Mouse (Mus musculus): ENCODE measurements around the gene Lrrc31. TPM values are rescaled to one million over a fixed set of nuclear protein-coding genes. Genes with fewer than 3 reads are reported as not detected.

The Lrrc31 gene
- polyA plus RNA-seq, 1 experiment, result not detected

- no peak overlapping the region for H3K4me2 ChIP-seq (ENCODE audit: low read depth)
Observed at GRCm38 (mm10) chr3:30724105-30724824, 24.6 kb upstream of the Lrrc31 start.

GRCm38 (mm10) chr3:30723179-30723578, 23.5 kb upstream of the Lrrc31 start:
- no peaks in the 10 kb centered on the region for H3K27me3 ChIP-seq (ENCODE audit: control insufficient read depth, insufficient read depth, insufficient read length)
- no peak for TF ChIP-seq TCF3 (IDR thresholded peaks at IDR 0.05; ENCODE audit: insufficient read length, low read depth)
- TF ChIP-seq MYOD1 (IDR thresholded peaks at IDR 0.05; ENCODE audit: control insufficient read depth in 1 of 3, insufficient read length in 2 of 3, low read depth in 2 of 3), result peak in 2 of 3 experiments; percentile 51 to 61
- peak in 2 of 3 experiments; percentile 53 to 72 for TF ChIP-seq MYOG (IDR thresholded peaks at IDR 0.05; ENCODE audit: control insufficient read depth in 1 of 3, insufficient read depth in 1 of 3, insufficient read length in 2 of 3, low read depth in 2 of 3)
- H3K4me2 ChIP-seq (ENCODE audit: low read depth), result no peak overlapping the region
- no peaks in the 10 kb centered on the region for H3K79me2 ChIP-seq (ENCODE audit: control insufficient read depth, insufficient read depth)
- H3ac ChIP-seq (ENCODE audit: control insufficient read depth, insufficient read length), result no peak overlapping the region
- H3K4me3 ChIP-seq, result no peak overlapping the region
- H3K36me3 ChIP-seq (ENCODE audit: control insufficient read depth, insufficient read depth), result no peaks in the 10 kb centered on the region

More at GRCm38 (mm10) chr3:30724105-30724824, 24.6 kb upstream of the Lrrc31 start:
- no peak overlapping the region for H3ac ChIP-seq (ENCODE audit: control insufficient read depth, insufficient read length)
- H3K27me3 ChIP-seq (ENCODE audit: control insufficient read depth, insufficient read depth, insufficient read length), result no peaks in the 10 kb centered on the region
- TF ChIP-seq POLR2AphosphoS2 (IDR thresholded peaks at IDR 0.05; ENCODE audit: insufficient read length, low read depth) (no peak), MAX (IDR thresholded peaks at IDR 0.05; ENCODE audit: low read depth) (no peak), USF1 (IDR thresholded peaks at IDR 0.05; ENCODE audit: low read depth) (no peak), SRF (IDR thresholded peaks at IDR 0.05; ENCODE audit: control insufficient read depth, insufficient read length, low read depth) (no peak), POLR2A (IDR thresholded peaks at IDR 0.05; ENCODE audit: insufficient read length, low read depth) (no peak), CEBPB (IDR thresholded peaks at IDR 0.05; ENCODE audit: insufficient read depth, poor library complexity, severe bottlenecking) (no peak), E2F4 (IDR thresholded peaks at IDR 0.05; ENCODE audit: insufficient read depth) (no peak), TCF3 (IDR thresholded peaks at IDR 0.05; ENCODE audit: insufficient read length, low read depth) (no peak), REST (IDR thresholded peaks at IDR 0.05; ENCODE audit: insufficient read depth, insufficient read length) (no peak), TCF12 (IDR thresholded peaks at IDR 0.05; ENCODE audit: insufficient read depth, poor library complexity, severe bottlenecking) (no peak), MYOG (IDR thresholded peaks at IDR 0.05; ENCODE audit: control insufficient read depth in 1 of 3, insufficient read depth in 1 of 3, insufficient read length in 2 of 3, low read depth in 2 of 3) (no peak), MYOD1 (IDR thresholded peaks at IDR 0.05; ENCODE audit: control insufficient read depth in 1 of 3, insufficient read length in 2 of 3, low read depth in 2 of 3) (no peak)
- no peaks in the 10 kb centered on the region for H3K79me2 ChIP-seq (ENCODE audit: control insufficient read depth, insufficient read depth)
- H3K4me3 ChIP-seq, result no peak overlapping the region
- H3K36me3 ChIP-seq (ENCODE audit: control insufficient read depth, insufficient read depth), result no peaks in the 10 kb centered on the region

DNA sequence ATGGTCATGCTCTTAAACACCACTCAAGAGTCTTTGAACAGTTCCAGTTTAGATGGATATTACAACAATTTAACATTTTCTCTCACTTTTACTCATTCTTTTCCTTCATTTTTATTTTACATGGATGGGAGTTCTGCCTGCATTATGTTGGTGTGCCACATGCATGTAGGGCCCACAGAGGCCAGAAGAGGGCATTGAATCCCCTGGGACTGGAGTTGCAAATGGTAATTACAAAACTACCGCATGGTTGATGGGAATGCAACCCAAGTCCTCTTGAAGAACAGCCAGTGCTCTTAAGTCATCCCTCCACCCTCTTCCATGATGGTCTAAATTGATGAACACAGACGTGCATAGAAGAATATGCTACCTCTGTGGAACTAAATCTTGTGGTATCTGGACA, 22.8 kb upstream of the Lrrc31 start:
- no peak overlapping the region for H3ac ChIP-seq (ENCODE audit: control insufficient read depth, insufficient read length)
- H3K4me2 ChIP-seq (ENCODE audit: low read depth), result no peak overlapping the region
- TF ChIP-seq TCF12 (IDR thresholded peaks at IDR 0.05; ENCODE audit: insufficient read depth, poor library complexity, severe bottlenecking) (no peak), MYOD1 (IDR thresholded peaks at IDR 0.05; ENCODE audit: control insufficient read depth in 1 of 3, insufficient read length in 2 of 3, low read depth in 2 of 3) (no peak), MYOG (IDR thresholded peaks at IDR 0.05; ENCODE audit: control insufficient read depth in 1 of 3, insufficient read depth in 1 of 3, insufficient read length in 2 of 3, low read depth in 2 of 3) (no peak), POLR2AphosphoS2 (IDR thresholded peaks at IDR 0.05; ENCODE audit: insufficient read length, low read depth) (no peak), SRF (IDR thresholded peaks at IDR 0.05; ENCODE audit: control insufficient read depth, insufficient read length, low read depth) (no peak), REST (IDR thresholded peaks at IDR 0.05; ENCODE audit: insufficient read depth, insufficient read length) (no peak), TCF3 (IDR thresholded peaks at IDR 0.05; ENCODE audit: insufficient read length, low read depth) (no peak), POLR2A (IDR thresholded peaks at IDR 0.05; ENCODE audit: insufficient read length, low read depth) (no peak), USF1 (IDR thresholded peaks at IDR 0.05; ENCODE audit: low read depth) (no peak), MAX (IDR thresholded peaks at IDR 0.05; ENCODE audit: low read depth) (no peak), E2F4 (IDR thresholded peaks at IDR 0.05; ENCODE audit: insufficient read depth) (no peak), CEBPB (IDR thresholded peaks at IDR 0.05; ENCODE audit: insufficient read depth, poor library complexity, severe bottlenecking) (no peak)
- H3K79me2 ChIP-seq (ENCODE audit: control insufficient read depth, insufficient read depth), result no peaks in the 10 kb centered on the region
- H3K36me3 ChIP-seq (ENCODE audit: control insufficient read depth, insufficient read depth), result no peaks in the 10 kb centered on the region
- no peak overlapping the region for H3K4me3 ChIP-seq
- H3K27me3 ChIP-seq (ENCODE audit: control insufficient read depth, insufficient read depth, insufficient read length), result no peaks in the 10 kb centered on the region

DNA sequence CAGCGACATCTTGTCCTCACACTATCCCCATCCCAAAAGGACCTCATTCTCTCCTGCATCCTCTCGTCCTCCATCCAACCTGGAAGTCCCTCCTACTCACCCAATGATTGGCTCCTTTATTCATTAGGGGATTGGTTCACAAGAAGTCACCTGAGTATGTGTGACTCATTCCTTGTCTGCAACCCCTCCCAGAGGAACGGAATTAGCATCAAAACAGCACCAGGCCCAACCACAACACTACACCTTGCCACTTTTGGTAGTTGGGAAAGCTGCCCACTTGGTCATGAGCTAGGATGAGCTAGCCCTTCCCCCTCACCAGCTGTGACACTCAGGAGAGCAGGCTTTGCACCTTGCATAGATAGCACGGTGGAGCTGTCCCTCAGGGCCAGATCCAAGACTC, 22.4 kb upstream of the Lrrc31 start:
- H3K4me2 ChIP-seq (ENCODE audit: low read depth), result no peak overlapping the region
- TF ChIP-seq MYOD1 (IDR thresholded peaks at IDR 0.05; ENCODE audit: control insufficient read depth in 1 of 3, insufficient read length in 2 of 3, low read depth in 2 of 3), result peak in 1 of 3 experiments; percentile 14
- TF ChIP-seq REST (IDR thresholded peaks at IDR 0.05; ENCODE audit: insufficient read depth, insufficient read length), result no peak

GRCm38 (mm10) chr3:30718649-30719048, 19.0 kb upstream of the Lrrc31 start:
- H3ac ChIP-seq (ENCODE audit: control insufficient read depth, insufficient read length), result no peak overlapping the region
- H3K4me3 ChIP-seq, result no peak overlapping the region
- no peaks in the 10 kb centered on the region for H3K79me2 ChIP-seq (ENCODE audit: control insufficient read depth, insufficient read depth)
- no peaks in the 10 kb centered on the region for H3K36me3 ChIP-seq (ENCODE audit: control insufficient read depth, insufficient read depth)
- TF ChIP-seq SRF (IDR thresholded peaks at IDR 0.05; ENCODE audit: control insufficient read depth, insufficient read length, low read depth) (no peak), POLR2A (IDR thresholded peaks at IDR 0.05; ENCODE audit: insufficient read length, low read depth) (no peak), TCF3 (IDR thresholded peaks at IDR 0.05; ENCODE audit: insufficient read length, low read depth) (no peak), MAX (IDR thresholded peaks at IDR 0.05; ENCODE audit: low read depth) (no peak), REST (IDR thresholded peaks at IDR 0.05; ENCODE audit: insufficient read depth, insufficient read length) (no peak), TCF12 (IDR thresholded peaks at IDR 0.05; ENCODE audit: insufficient read depth, poor library complexity, severe bottlenecking) (no peak), POLR2AphosphoS2 (IDR thresholded peaks at IDR 0.05; ENCODE audit: insufficient read length, low read depth) (no peak), CEBPB (IDR thresholded peaks at IDR 0.05; ENCODE audit: insufficient read depth, poor library complexity, severe bottlenecking) (no peak), USF1 (IDR thresholded peaks at IDR 0.05; ENCODE audit: low read depth) (no peak), MYOG (IDR thresholded peaks at IDR 0.05; ENCODE audit: control insufficient read depth in 1 of 3, insufficient read depth in 1 of 3, insufficient read length in 2 of 3, low read depth in 2 of 3) (no peak), MYOD1 (IDR thresholded peaks at IDR 0.05; ENCODE audit: control insufficient read depth in 1 of 3, insufficient read length in 2 of 3, low read depth in 2 of 3) (no peak)
- no peaks in the 10 kb centered on the region for H3K27me3 ChIP-seq (ENCODE audit: control insufficient read depth, insufficient read depth, insufficient read length)
- H3K4me2 ChIP-seq (ENCODE audit: low read depth), result no peak overlapping the region

More for the DNA sequence above, 22.4 kb upstream of the Lrrc31 start:
- H3ac ChIP-seq (ENCODE audit: control insufficient read depth, insufficient read length), result no peak overlapping the region
- H3K27me3 ChIP-seq (ENCODE audit: control insufficient read depth, insufficient read depth, insufficient read length), result no peaks in the 10 kb centered on the region
- no peaks in the 10 kb centered on the region for H3K79me2 ChIP-seq (ENCODE audit: control insufficient read depth, insufficient read depth)
- H3K36me3 ChIP-seq (ENCODE audit: control insufficient read depth, insufficient read depth), result no peaks in the 10 kb centered on the region
- H3K4me3 ChIP-seq, result no peak overlapping the region
